Mouse (Mus musculus): ENCODE results near the gene Nudt16. TPM values are rescaled to one million over a fixed set of nuclear protein-coding genes. Genes with fewer than 3 reads are reported as not detected.

The Nudt16 gene
- polyA plus RNA-seq (2014; fragmentation: Illumina TruSeq; extraction: RNeasy Lipid Tissue Mini Kit (QIAGEN cat#74804)), result 12.1 TPM

DNA sequence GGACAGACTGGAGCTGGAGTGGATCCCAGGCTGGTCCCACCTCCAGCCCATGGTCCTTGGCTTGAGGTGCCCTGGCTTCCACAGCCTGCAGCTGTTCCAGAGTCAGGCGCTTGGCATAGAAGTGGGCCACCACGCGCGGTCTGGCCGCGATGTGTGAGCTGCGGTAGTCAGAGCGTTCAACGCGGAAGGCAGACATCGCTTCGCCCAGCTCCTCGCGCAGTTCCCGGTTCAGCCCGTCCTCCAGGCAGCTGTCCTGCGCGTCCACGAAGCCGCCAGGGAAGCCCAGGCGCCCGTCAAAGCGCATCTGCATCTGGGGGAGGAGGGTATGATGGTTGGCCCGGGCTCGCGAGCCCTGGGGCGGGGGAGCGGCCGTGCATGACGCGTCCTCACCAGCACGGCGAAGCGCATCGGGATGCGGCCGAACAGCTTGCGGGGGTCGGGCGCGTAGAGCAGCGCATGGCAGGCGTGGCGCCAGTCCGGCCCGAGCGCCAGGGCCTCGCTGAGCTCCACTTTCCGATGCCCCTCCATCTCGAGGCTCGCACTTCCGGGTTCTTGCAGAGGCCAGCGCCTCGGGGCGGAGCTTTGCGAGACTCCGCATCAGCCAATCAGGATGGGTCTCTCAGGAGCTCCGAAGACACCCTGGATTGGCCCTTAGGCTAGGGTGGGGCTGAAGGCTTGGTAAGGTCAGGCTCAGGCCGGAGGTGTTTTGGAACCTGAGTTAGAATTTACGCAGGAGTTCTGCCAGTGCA is at the start of gene Nudt16:
Gene Nudt16, minus strand, starts transcription at position 572 of the 749 bp plus-strand sequence.

DNA sequence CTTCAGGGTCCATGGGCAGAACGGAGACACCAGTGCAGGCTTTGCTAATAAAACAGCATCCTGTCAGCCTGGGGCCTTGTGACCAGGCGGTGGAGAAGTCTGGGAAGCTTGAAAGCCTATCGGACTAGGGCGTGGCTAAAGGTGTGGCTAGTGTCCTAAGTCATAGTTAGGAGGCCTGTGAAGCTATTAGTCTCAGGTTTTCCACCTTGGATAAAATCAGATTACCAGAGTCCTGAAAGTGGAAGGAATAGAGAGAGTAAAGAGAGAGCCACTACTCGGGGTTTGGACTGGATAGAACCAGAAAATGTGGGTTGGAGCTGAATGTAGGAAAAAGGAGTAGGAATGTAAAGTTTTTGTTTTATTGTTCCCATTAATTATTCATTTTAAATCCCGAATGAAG is 13.4 kb upstream of the Nudt16 start, which contains the start of gene 1700080E11Rik:
Gene 1700080E11Rik, minus strand, starts transcription at position 101 of the 400 bp plus-strand sequence.

Other genes with a start within 250 kb of the Nudt16 start
- gene Mrpl3, start 78.6 kb downstream of the Nudt16 start, polyA plus RNA-seq (2014; fragmentation: Illumina TruSeq; extraction: RNeasy Lipid Tissue Mini Kit (QIAGEN cat#74804)), result 106 TPM
- gene 1700080E11Rik, start 13.3 kb upstream of the Nudt16 start, polyA plus RNA-seq (2014; fragmentation: Illumina TruSeq; extraction: RNeasy Lipid Tissue Mini Kit (QIAGEN cat#74804)), result not detected